Mouse (Mus musculus): ENCODE measurements around the gene Znrf3.

Znrf3 gene

DNA sequence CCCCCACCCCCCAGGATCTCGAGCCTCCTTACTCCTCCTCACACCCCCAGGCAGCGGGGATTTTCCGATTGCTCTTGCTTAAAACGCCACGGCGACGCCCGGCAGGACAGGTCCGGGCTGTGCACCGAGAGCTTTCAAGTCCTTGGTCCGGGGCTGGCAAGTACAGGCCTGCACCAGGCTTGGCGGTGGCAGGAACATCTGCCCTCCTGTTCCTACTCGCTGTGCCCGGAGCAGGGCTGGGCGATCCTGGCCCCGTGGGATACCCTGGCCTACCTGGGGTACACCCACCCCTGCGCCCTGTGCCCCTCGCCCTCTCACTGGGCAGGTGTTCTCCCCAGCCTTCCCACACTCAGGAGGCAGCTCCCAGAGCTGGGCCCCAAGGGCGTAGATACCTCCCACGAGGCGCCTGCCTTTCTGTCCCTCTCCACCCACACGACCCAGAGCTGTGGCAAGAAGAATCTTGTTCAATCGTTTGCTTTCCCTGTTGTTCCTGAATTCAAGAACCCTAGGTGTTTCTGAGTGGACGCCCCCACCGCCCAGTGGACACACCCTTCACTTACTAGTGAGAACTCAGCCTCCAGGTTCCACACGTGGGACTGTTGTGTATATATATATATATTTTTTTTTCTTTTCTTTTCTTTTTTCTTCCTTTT is 181.4 kb downstream of the Znrf3 start:
- peak in 1 of 2 experiments; percentile 14 for DNase-seq

DNA sequence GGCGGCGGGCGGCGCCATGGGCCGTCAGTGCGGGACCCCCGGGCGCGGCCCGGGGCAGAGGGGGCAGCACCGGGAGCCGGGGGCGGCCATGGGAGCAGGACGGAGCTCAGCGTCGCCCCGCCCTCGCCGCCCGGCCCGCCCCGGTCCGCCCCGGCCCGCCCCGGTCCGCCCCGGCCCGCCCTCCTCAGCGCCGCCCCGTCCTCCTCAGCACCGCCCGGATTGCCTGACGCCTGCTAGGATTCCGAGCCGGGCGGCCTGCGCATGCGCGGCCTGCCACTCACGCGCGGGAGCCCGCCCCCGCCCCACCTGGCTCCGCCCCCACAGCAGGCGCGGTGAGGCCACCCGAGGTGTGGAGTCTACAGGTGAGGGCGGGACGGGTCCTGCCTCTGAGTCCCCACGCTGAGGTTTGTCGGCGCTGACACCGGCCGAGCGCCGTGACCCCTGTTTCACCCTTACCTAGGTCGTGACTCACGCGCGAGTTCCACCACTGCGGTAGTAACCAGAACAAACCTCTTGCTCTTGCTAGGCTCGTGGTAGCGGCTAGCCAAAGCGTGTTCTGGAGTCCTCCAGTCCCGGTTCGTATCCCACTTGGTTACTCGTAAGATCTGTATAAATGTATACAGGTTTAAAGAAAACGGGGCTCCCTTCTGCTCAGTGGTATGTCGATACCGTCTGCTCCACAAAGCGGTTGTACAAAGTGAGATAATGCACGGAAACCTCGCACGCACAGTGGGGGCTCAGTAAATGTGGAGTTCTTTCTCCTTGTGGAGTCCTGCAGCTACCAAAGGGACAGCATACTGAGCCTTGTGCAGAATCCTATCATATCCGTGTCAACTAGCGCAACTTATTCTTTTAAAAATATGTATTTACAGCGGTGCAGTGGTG is 182.9 kb downstream of the Znrf3 start, which contains the start of gene Kremen1:
Gene Kremen1 (minus strand): TSS at position 51 of the 885 bp plus-strand sequence.
- DNase-seq: peak; percentile 94 to 97

DNA sequence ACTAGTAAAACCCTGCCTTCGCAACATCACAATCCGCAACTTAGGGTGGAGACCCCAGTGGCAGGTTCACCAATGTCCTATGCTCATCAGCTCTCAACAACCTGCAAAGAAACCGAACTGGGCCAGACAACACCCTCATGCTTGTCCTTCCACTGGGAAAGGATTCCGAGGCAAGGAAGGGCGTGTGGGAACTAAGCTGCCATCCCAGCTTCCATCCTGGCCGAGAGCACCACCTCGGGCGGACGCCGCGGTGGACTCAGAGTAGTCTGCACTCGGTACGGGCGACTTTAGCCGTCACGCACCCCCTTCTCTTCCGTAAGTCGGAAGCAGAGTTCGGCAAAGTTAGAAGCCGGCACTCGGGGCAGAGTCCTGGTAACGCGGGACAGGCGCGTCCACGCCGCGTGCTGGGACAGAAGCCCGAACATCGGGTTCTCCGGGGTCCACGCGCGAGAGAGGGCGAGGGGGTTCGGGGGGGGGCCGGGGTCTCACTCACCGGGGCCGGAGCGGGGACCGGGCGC is 183.6 kb downstream of the Znrf3 start:
- peak; percentile 20 to 44 for DNase-seq

DNA sequence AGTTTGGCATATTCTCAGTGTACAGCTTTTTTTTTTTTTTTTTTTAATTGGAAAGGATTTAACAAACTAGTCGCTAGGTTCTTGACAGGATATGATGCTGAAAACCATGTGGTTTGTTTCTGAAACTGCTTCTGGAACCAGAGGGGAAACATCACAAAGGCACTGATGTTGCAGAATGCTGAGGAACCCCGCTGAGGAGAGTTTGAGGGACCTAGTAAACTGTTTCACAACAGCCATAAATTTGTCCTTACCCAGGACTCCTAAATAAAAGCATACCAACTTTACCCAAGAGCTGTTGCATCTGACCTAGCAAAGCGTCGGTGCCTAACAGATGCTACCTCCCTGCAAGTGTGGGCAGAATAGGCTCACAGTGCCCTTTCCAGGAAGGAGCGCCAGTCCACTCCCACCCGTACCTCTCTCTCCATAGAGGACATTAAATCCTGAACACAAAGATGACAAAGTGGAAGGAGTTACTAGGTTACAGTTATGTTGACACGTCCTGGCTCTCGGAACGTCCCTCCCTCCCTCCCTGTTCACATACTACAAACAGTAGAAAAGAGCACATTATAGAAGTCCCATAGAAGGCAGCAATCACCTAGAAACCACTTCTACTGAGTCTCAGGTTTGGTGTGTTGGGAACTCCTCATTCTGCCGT is 184.6 kb downstream of the Znrf3 start:
- no peak for DNase-seq

DNA sequence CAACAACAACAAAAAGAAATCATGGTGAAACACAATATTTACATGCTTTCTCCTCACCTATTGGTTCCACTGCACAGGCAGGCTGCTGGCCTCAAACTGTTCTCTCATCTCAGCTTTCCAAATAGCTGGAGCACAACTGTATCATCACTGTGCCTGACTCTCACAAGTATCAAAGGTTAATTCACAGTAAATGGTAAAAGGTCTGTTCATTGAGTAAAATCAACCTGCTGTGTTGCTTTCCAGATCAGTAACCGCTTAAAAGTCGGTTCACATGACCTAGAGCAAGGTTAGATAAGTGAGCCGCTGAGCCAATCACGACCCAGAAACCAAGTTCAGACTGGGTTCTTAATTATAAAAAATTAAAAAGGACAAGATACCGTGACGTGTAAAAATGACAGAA is 186.6 kb downstream of the Znrf3 start:
- DNase-seq: no peak

DNA sequence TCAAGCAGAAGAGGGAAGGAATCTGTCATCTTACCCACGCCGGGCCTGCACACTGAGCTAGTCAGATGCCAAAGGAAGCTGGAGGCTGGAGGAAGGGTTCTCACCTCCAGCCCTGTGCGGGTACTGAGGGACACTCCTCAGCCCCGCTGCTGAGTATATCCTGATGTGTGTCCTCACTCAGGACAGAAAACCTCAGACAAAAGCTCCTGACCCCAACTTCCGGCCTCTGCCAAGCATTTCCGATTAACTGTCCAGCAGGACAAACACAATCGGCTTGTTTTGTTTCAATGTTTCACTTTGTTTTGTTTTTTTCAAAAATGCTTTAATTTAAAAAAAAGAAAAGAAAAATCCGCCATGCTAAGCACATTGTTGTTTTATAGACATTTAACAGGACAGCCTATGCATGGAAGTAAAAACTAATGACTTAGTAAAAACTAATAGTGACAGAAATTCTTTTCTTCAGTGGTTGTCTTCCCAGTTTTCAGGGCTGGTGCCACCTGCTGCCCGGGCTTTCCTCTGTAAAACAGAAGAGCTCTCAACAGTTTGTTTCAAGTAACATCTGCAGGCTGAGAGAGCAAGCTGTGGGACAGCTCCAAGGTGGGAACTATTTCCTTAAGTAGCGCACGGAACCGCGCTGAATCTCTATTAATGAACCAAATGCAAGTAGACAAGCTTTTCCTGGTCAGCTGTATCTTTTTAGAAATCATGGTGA is 187.3 kb downstream of the Znrf3 start:
- DNase-seq: no peak

DNA sequence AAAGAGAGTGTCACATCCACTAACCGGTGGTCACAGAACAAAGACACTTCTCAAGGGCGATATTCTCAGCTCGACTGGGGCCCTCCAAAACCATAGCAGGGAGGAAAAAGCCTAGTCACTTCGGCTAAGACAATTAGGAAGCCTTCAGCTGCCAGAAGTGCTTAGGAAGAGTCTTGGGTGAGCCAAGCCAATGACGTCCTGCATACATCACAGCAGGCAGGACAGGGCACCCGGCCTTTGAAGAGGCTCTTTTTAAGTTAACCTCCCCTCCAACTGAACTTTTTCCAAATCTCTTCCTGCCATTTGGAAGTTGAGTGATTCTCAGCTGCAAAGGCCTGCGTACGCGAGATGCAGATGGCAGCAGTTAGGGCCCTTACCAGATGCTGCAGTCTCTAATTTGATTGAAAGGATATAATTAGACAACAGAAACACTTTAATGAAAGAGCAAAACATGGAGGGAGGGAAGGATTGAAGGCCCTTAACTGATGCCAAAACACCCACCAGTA is 189.1 kb downstream of the Znrf3 start:
- no peak for DNase-seq

DNA sequence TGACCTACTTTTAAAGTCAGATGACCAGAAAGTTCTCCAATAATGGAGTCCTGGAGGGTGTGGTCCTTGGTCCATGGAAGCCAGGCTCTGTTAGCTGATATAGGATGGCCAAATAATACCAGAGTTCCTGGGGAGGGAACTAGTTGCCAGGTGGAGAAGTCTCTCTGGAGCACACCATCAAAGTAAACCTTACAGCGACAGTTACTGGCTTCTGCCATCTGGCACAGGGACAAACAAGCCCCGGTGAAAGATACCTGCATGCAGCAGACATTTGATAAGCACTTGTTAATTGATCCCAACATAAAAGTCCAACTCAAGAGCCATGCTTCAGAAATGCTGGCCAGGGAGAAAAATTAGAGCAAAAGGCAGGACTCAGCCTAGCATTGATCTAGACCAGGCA is 190.6 kb downstream of the Znrf3 start:
- DNase-seq: no peak

DNA sequence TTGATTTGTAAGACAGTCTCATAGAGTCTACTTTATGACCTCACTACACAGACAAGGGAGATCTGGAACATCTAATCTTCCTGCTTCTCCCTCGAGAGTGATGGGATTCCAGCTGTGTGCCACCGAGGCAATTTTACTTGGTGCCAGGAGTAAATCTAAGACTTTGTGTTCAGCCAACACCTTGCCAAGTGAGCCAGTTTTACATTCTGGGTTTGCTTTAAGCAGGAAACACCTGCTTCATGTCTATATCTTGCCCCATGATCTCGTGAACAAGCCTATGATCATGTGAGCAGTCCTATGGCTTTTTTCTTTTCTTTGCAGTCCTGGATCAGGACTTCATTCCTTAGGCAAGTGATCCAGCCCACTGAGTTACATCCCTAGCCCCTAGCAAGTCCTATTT is 191.1 kb downstream of the Znrf3 start:
- DNase-seq: no peak

DNA sequence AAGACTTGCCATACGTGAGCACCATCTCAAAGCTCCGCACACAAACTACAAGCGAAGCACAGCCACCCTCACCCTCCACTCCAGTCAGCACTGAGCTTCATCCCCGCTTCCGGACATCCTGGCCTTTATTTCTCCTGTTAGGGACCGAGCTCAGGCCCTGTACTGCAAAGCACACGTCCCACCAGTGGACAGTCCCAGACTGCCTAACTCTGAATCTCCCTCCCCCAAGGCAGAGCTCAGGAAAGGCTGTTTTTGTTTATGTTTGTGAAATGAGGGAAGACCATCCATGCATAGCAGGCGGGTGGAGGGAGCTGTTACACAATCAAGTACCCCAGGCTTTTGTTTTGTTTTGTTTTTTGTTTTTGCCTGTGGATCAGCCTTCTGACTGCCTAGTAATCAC is 191.9 kb downstream of the Znrf3 start:
- no peak for DNase-seq

DNA sequence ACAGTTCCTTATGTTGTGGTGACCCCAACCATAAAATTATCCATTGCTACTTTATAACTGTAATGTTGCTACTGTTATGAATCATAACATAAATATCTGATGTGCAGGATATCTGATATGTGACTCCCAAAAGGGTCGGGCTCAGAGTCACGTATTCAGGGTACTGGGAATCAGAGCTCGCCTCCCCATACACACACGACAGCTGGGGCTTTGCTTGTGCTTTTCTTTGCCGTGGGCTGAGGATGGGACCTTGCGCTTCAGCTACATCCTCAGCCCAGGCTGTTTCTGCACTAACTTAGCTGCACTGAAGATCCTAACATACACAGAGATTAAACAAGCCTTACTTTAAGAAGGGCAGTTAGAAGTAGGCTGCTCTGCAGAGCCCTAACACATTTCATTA is 193.5 kb downstream of the Znrf3 start:
- DNase-seq: no peak

DNA sequence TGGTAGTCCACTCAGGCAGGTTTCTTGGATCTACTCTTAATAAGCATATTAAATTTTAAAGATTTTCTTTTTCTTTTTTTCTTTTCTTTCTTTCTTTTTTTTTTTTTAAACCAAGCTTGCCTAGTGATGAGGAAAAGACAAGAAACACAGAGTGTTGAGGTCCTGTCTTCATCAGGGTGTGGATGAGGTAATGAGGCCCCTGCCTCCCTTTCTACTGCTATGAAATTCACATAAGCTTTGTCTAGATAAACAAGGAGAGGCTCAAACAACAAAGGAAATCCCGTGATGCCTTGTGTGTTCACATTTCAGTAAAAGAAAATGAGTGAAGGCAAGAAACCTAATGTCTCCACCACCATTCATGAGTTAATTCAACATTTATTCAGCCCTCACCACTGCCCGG is 196.4 kb downstream of the Znrf3 start:
- DNase-seq: no peak

DNA sequence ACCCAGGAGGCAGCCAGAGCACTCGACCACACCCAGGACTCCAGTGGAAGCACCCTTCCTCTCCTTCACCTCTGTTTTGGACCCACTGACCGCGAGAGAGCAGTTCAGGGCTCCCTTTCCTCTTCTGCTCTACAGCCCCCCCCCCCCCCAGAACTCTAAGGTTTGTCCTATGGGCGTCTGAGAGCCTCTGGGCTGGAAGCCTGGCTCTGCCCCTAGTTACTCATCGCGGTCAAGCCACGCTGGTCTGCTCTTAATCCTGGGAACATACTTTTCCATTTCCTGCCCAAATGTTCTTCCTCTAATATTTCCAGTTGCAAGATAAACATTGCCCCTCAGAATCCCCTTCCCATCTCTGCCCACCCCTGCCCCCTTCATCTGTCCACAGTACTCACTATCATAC is 199.2 kb downstream of the Znrf3 start:
- no peak for DNase-seq

DNA sequence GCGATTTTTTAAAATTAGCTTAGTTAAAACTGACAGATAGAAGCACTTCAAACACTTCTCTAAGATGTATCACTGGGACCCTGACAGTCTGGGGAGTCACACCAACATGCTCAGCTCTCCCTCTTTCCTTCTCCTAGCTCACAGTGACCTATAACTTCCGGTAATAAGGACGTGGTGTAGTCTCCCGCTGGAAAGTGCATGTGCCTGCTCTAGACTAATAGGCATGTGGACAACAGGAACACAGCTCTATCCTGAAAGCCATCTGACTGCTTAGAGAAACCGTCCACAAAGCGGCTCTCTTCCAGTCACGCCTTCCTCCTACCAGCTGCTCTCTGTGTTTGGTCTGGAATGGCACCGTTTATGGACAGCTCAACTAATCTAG is 199.9 kb downstream of the Znrf3 start:
- no peak for DNase-seq

DNA sequence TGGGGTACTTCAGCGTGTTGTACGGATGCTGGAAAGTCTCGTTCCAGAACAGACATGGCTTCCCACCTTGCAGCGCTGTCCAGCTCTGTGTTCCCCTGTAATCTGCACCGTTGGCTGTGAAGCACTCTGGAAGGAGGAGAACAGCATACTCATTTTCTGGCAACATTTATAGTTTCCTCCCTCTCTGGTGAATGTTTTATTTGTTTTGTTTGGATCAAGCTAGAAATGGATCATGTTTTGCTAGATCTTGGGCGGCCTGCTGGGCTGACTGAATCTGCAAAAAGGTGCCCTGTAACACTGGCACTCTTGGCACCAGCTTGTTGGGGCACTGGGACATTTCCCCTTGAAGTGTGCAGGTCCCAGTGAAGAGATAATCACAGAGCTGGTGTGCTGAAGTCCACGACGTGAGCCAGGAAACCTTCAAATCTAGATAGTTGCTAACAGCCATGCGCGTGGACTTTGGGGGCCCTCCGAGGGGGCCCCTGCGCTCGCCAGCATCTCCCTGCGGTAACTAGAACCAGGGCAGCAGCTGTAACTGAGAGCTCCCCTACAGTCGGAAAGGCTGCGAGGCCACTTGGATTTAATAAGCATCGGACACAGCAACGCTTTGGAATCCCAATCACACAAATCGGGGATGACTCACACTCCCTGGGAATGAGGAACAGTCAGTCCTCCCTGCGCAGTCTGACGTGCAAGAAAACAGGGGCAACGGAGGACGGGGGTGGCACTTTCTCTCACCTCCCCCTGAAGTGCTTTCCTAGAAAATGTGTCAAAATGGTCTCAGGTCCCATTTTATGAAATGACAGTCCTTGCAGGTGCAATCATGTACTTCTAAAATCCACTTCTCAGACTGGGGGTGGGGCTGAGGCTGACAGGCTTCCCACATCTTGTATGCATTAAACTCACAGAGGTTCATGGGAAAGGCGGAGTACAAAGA is 200.6 kb downstream of the Znrf3 start:
- DNase-seq: peak in 1 of 2 experiments; percentile 7

DNA sequence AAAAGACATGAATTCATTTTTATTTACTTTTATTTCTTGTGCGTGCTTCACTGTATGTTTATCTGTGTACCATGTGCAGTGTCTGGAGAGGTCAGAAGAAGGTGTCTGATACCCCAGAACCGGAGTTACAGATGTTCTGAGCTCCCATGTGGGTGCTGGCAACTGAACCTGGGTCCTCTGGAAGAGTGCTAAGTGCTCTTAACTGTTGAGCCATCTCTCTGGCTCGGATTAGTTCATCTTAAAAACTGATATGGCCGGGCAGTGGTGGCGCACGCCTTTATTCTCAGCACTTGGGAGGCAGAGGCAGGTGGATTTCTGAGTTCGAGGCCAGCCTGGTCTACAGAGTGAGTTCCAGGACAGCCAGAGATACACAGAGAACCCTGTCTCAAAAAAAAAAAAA is 201.4 kb downstream of the Znrf3 start:
- DNase-seq: no peak

DNA sequence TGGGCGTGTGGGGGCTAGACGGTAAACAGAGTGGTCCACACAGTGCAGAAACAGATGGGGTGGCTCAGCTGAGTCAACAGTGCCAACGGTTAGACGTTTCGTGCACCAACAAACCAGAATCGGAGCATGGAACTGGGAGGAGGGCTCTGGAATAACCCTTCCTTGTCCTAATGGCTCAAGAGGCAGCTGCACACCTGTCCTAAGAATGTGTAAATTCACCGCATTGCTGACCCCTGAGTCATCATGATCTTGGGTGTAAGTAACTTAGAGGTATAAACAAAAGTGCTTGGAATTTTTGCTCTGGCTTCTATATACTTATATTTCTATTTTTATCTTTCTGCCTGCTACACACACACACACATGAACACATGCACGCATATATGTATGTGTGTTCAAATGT is 202.5 kb downstream of the Znrf3 start:
- DNase-seq: no peak

DNA sequence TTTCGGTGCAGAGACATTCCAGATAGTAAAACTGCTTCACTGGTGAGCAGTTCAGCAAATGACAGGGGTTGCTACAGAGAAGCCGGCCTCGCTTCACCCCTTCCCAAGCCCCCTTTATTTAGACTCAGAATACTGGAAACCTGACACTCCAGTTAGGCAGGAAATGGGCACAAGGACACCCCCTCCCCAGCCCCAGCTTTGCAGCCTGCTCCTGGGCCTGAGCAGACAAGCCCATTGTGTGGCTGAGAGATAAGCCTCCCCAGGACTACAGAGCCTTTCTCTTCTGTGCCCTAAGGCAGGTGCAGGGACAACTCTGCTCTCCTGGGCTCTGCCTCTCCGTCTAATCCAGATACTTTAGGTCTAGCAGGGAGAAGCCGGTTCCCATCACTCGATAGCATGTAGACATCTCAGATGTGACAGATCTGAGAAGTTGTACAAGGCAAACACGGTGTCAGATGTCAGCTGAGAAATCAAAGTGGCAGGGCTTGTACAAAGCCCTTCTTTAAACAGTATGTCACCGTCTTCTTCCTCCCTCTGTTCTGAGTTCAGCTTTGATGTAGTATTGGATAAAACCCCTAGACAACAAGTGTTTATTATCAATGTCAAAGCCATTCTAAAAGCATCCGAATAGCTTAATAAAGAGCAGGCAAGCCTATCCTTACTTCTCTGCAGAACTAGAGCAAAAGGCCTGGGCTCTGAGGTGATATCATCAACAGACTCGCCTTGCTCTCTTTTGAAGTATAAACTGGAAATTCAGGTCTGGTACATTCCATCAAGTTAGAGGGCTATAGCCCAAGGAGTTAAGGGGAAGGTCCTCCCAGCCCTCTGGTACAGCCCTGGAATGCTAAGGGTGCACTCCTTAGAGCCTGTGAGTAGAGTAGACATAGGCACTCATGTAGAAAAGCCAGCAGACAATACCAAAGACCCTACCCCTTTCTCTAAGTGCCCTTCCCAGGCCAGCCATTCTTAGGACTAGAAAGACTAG is 204.6 kb downstream of the Znrf3 start:
- DNase-seq: no peak
